Mouse (Mus musculus): ENCODE measurements around the gene Mx1. TPM values are rescaled to one million over a fixed set of nuclear protein-coding genes. Genes with fewer than 3 reads are reported as not detected.

Mx1 gene
- not detected in 2 replicates for polyA plus RNA-seq (2015; fragmentation: Nextera tagmentation; extraction: Ambion mirVana)

- whole genome bisulfite sequencing = 23% methylated on average over 4 of the region's 4 CpGs
- ATAC-seq = peak; percentile 59; the same call in 1 of the 2 replicates
Measured at GRCm38 (mm10) chr16:97462481-97463181, at the start of gene Mx1. Mx1 (minus strand) TSS chr16:97462907.

GRCm38 (mm10) chr16:97512347-97512751 is 49.6 kb upstream of the Mx1 start:
- Histone ChIP-seq H3K4me1 (no peaks in the 10 kb centered on the region), H3K9ac (no peak overlapping the region), H3K4me2 (no peak overlapping the region), H3K27me3 (no peaks in the 10 kb centered on the region), H3K27ac (no peak overlapping the region), H3K9me3 (replicated peaks) (no peaks in the 10 kb centered on the region), H3K4me3 (no peak overlapping the region), H3K36me3 (ENCODE audit: poor library complexity, severe bottlenecking) (no peaks in the 10 kb centered on the region)
- 92% methylated on average over 12 of the region's 12 CpGs for WGBS
- ATAC-seq = no peak

More at GRCm38 (mm10) chr16:97462481-97463181, at the start of gene Mx1:
- no peak within 1 kb of the TSS for H3K27ac ChIP-seq
- H3K36me3 ChIP-seq (ENCODE audit: poor library complexity, severe bottlenecking) = no peaks in the 10 kb centered on the region
- H3K4me3 ChIP-seq = no peak within 1 kb of the TSS
- H3K4me2 ChIP-seq = no peak within 1 kb of the TSS
- no peaks in the 10 kb centered on the region; the same call in 1 of the 2 replicates for H3K4me1 ChIP-seq
- H3K9ac ChIP-seq = no peak within 1 kb of the TSS
- no peaks in the 10 kb centered on the region for H3K9me3 ChIP-seq (replicated peaks)
- H3K27me3 ChIP-seq = no peaks in the 10 kb centered on the region

- ATAC-seq = no peak
Measured at GRCm38 (mm10) chr16:97511495-97511894, 48.8 kb upstream of the Mx1 start.

GRCm38 (mm10) chr16:97510849-97511248 is 48.1 kb upstream of the Mx1 start:
- H3K36me3 ChIP-seq (ENCODE audit: poor library complexity, severe bottlenecking) = no peaks in the 10 kb centered on the region
- H3K9me3 ChIP-seq (replicated peaks) = no peaks in the 10 kb centered on the region
- no peak overlapping the region for H3K27ac ChIP-seq
- no peak overlapping the region for H3K4me3 ChIP-seq
- H3K27me3 ChIP-seq = no peaks in the 10 kb centered on the region
- no peak overlapping the region for H3K9ac ChIP-seq
- ATAC-seq = no peak
- no peaks in the 10 kb centered on the region for H3K4me1 ChIP-seq
- 80% methylated on average over 5 of the region's 5 CpGs for whole genome bisulfite sequencing
- no peak overlapping the region for H3K4me2 ChIP-seq

More at GRCm38 (mm10) chr16:97511495-97511894, 48.8 kb upstream of the Mx1 start:
- Histone ChIP-seq H3K9ac (no peak overlapping the region), H3K27me3 (no peaks in the 10 kb centered on the region), H3K9me3 (replicated peaks) (no peaks in the 10 kb centered on the region), H3K27ac (no peak overlapping the region), H3K4me1 (no peaks in the 10 kb centered on the region), H3K4me3 (no peak overlapping the region), H3K36me3 (ENCODE audit: poor library complexity, severe bottlenecking) (no peaks in the 10 kb centered on the region), H3K4me2 (no peak overlapping the region)

GRCm38 (mm10) chr16:97507783-97508182 is 45.1 kb upstream of the Mx1 start:
- no peak overlapping the region for H3K4me2 ChIP-seq
- H3K4me1 ChIP-seq = no peaks in the 10 kb centered on the region
- H3K27ac ChIP-seq = no peak overlapping the region
- H3K27me3 ChIP-seq = no peaks in the 10 kb centered on the region
- no peak for ATAC-seq
- H3K36me3 ChIP-seq (ENCODE audit: poor library complexity, severe bottlenecking) = no peaks in the 10 kb centered on the region
- no peaks in the 10 kb centered on the region for H3K9me3 ChIP-seq (replicated peaks)
- no peak overlapping the region for H3K9ac ChIP-seq
- no peak overlapping the region for H3K4me3 ChIP-seq

DNA sequence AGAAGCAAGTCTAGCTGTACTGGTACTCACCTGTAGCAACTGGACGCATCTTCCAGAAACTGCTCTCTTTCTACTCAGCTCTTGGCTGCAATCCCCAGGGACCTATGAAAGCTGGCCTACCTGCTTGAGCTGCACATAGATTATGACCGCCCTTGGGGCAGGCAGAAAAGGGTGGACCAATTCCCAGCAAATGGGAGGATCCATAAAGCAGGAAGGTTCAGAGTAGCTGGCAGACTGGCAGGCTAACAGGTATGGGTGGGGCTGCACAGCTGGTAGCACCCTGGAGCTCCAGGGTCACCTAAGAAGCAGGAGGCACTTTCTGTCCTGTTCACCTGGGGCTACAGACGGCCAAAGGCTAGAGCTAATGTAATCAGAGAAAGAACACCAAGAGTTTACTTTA is 42.1 kb upstream of the Mx1 start:
- Histone ChIP-seq H3K9ac (no peak overlapping the region), H3K4me3 (no peak overlapping the region), H3K4me1 (no peaks in the 10 kb centered on the region), H3K36me3 (ENCODE audit: poor library complexity, severe bottlenecking) (no peaks in the 10 kb centered on the region), H3K4me2 (no peak overlapping the region), H3K27me3 (no peaks in the 10 kb centered on the region), H3K9me3 (replicated peaks) (no peaks in the 10 kb centered on the region), H3K27ac (no peak overlapping the region)
- ATAC-seq = no peak
- 85% methylated on average over 3 of the region's 3 CpGs for WGBS

DNA sequence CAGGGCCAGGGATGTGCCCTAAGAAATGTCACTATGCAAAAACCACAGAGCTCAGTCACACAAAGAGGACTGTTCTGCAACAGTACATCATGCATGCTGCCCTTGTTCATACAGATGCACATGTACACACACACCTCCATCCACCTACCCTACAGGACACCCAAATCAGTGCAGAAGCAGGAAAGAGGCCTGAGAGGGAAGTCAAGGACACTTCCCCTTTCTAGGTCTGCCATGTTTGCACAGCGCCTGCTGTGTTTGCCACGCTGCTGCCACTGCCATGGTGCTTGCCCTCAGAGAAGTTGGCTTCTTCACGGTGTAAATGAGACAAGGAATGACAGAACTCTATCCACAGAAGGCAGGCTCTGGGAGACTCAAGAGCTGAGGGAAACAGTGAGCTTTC is 41.1 kb upstream of the Mx1 start:
- Histone ChIP-seq H3K4me1 (no peaks in the 10 kb centered on the region), H3K27ac (no peak overlapping the region), H3K9ac (no peak overlapping the region), H3K9me3 (replicated peaks) (no peaks in the 10 kb centered on the region), H3K4me2 (no peak overlapping the region), H3K36me3 (ENCODE audit: poor library complexity, severe bottlenecking) (no peaks in the 10 kb centered on the region), H3K4me3 (no peak overlapping the region), H3K27me3 (no peaks in the 10 kb centered on the region)
- no peak for ATAC-seq
- WGBS = 87% methylated on average over 3 of the region's 3 CpGs

- ATAC-seq = no peak
- Histone ChIP-seq H3K4me2 (no peak overlapping the region), H3K4me1 (no peaks in the 10 kb centered on the region), H3K27me3 (no peaks in the 10 kb centered on the region), H3K9ac (no peak overlapping the region), H3K9me3 (replicated peaks) (no peaks in the 10 kb centered on the region), H3K4me3 (no peak overlapping the region), H3K27ac (no peak overlapping the region), H3K36me3 (ENCODE audit: poor library complexity, severe bottlenecking) (no peaks in the 10 kb centered on the region)
- WGBS = 91% methylated on average over 7 of the region's 7 CpGs
Measured at GRCm38 (mm10) chr16:97500901-97501300, 38.2 kb upstream of the Mx1 start.

GRCm38 (mm10) chr16:97499450-97499849 is 36.7 kb upstream of the Mx1 start:
- no peak overlapping the region for H3K4me3 ChIP-seq
- no peaks in the 10 kb centered on the region for H3K27me3 ChIP-seq
- ATAC-seq = no peak
- no peak overlapping the region for H3K4me2 ChIP-seq
- no peaks in the 10 kb centered on the region for H3K36me3 ChIP-seq (ENCODE audit: poor library complexity, severe bottlenecking)
- WGBS = 89% methylated on average over 7 of the region's 7 CpGs
- no peaks in the 10 kb centered on the region for H3K4me1 ChIP-seq
- no peak overlapping the region for H3K27ac ChIP-seq
- no peak overlapping the region for H3K9ac ChIP-seq
- H3K9me3 ChIP-seq (replicated peaks) = no peaks in the 10 kb centered on the region

DNA sequence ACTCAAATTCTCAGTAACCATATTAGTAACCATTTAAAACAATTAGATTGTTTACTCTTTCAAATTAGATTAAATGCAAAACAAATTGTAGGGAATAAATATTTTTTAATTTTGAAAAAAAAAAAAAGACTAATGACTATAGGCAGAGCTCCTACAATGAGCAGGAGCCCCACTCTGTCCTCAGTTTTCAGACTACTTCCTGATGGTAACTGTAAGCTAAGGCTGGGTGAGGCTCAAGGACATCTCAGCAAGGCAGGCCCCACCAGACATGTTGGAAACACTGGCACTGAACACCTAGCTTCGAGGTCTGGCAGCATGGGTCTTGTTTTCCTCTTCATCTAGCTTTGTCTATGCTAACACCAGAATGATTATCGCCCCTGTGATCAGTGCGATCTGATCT is 35.4 kb upstream of the Mx1 start:
- Histone ChIP-seq H3K27me3 (no peaks in the 10 kb centered on the region), H3K27ac (no peak overlapping the region), H3K9ac (no peak overlapping the region), H3K36me3 (ENCODE audit: poor library complexity, severe bottlenecking) (no peaks in the 10 kb centered on the region), H3K4me1 (no peaks in the 10 kb centered on the region), H3K4me3 (no peak overlapping the region), H3K9me3 (replicated peaks) (no peaks in the 10 kb centered on the region), H3K4me2 (no peak overlapping the region)
- WGBS = 90% methylated on average over 3 of the region's 3 CpGs
- no peak for ATAC-seq

DNA sequence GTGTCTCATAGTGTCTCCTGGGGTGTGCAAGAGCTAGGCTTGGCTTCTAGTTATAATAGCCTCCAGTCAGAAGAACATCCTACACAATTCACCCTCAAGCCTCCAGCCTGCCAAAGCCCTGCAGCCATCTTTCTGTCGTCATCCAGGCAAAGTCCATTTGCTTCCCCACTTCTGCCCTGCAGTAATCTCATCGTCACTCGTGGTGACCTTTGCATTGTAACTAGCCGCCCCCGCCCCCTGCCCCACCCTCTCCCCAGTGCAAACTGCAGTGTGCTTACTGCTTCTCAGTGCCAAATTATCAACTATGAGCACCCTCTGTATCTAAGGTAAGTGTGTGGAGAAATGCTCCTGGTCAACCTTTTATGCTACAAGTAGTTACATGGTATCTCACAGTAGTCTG is 35.0 kb upstream of the Mx1 start:
- Histone ChIP-seq H3K27ac (no peak overlapping the region), H3K4me3 (no peak overlapping the region)
- 63% methylated on average over 5 of the region's 5 CpGs for WGBS

DNA sequence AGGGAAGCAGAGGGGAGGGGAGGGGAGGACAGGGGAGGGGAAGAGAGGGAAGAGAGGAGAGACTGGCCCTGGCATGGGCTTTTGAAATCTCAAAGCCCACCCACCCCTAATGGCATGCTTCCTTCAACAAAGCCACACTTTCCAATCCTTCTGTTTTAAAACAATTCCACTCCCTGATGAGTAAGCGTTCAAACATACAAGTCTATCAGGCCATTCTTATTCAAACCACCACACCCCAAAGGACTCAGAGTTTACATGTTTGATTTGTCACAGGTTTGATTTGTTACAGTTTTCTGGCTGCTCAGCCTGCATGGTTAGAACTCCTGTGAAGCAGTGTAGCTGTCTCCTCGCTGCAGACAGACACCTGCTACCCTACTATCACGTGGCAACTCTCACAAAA is 33.3 kb upstream of the Mx1 start:
- Histone ChIP-seq H3K36me3 (ENCODE audit: poor library complexity, severe bottlenecking) (no peaks in the 10 kb centered on the region), H3K4me3 (no peak overlapping the region), H3K9me3 (replicated peaks) (no peaks in the 10 kb centered on the region), H3K4me2 (no peak overlapping the region), H3K27me3 (no peaks in the 10 kb centered on the region), H3K4me1 (no peaks in the 10 kb centered on the region), H3K27ac (no peak overlapping the region), H3K9ac (no peak overlapping the region)
- WGBS = 62% methylated on average over 3 of the region's 3 CpGs
- no peak for ATAC-seq

More for the DNA sequence above, 35.0 kb upstream of the Mx1 start:
- ATAC-seq = no peak
- Histone ChIP-seq H3K27me3 (no peaks in the 10 kb centered on the region), H3K9ac (no peak overlapping the region), H3K9me3 (replicated peaks) (no peaks in the 10 kb centered on the region), H3K4me2 (no peak overlapping the region), H3K36me3 (ENCODE audit: poor library complexity, severe bottlenecking) (no peaks in the 10 kb centered on the region), H3K4me1 (no peaks in the 10 kb centered on the region)

GRCm38 (mm10) chr16:97492369-97492768 is 29.7 kb upstream of the Mx1 start:
- ATAC-seq = no peak
- WGBS = 74% methylated on average over 1 of the region's 1 CpGs

More at GRCm38 (mm10) chr16:97492369-97492768, 29.7 kb upstream of the Mx1 start:
- no peaks in the 10 kb centered on the region for H3K27me3 ChIP-seq
- no peak overlapping the region for H3K27ac ChIP-seq
- no peaks in the 10 kb centered on the region for H3K9me3 ChIP-seq (replicated peaks)
- H3K36me3 ChIP-seq (ENCODE audit: poor library complexity, severe bottlenecking) = no peaks in the 10 kb centered on the region
- H3K4me1 ChIP-seq = no peaks in the 10 kb centered on the region
- no peak overlapping the region for H3K9ac ChIP-seq
- H3K4me3 ChIP-seq = no peak overlapping the region
- H3K4me2 ChIP-seq = no peak overlapping the region

All from forebrain, embryonic 13.5 days (tissue).